Mouse (Mus musculus): Measurements from ENCODE around the gene Tuba1c. TPM values are rescaled to one million over a fixed set of nuclear protein-coding genes. Genes with fewer than 3 reads are reported as not detected.

The Tuba1c gene
- polyA plus RNA-seq, 1 experiment = 91.7 TPM

DNA sequence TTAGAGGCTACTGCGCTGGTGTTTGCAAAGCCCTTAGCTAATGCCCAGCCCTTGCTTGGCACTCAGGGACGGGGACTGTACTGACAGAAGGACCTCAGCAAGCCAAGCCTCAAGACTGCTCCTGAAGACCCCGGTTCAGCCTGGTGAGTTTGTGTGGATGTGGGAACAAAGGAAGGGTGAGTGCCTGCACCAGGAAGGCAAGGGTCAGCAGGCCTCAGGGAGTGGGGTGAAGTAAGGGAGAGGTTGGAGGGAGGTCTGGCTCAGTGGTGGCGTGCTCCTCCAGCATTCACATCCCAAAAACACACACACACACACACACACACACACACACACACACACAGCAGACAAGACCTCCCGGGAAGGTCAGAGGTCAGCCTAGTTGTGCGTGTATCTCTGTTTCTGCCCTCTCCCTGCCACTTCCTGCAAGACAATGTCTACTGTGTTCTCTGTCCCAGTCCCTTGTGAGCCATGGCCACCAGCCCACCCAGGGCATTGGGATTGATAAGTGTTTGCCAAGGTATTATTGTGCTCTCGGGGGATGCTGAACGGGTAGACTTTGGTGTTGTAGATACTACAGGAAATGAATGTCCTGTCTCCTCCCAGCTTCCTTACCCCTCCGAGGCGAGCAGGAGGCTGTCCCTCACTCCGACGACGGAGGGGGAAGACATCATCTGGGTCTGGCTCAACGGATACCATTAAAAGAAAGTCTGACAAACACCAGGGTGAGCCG, 48.7 kb downstream of the Tuba1c start:
- Histone ChIP-seq H3K4me1 (ENCODE audit: control insufficient read depth, insufficient read depth, low read length) (peaks cover 5% of the 10 kb centered on the region), H3K4me3 (replicated peaks; ENCODE audit: extremely low read depth, low read depth, low read length) (no peak overlapping the region)
- no peak for DNase-seq
- WGBS = 67% methylated on average over 15 of the region's 15 CpGs
- no peak for TF ChIP-seq POLR2A (IDR thresholded peaks at IDR 0.05; ENCODE audit: borderline replicate concordance, extremely low read depth, low read depth, low read length)
- no peak for TF ChIP-seq CTCF (IDR thresholded peaks at IDR 0.05; ENCODE audit: insufficient read depth, low read length)

DNA sequence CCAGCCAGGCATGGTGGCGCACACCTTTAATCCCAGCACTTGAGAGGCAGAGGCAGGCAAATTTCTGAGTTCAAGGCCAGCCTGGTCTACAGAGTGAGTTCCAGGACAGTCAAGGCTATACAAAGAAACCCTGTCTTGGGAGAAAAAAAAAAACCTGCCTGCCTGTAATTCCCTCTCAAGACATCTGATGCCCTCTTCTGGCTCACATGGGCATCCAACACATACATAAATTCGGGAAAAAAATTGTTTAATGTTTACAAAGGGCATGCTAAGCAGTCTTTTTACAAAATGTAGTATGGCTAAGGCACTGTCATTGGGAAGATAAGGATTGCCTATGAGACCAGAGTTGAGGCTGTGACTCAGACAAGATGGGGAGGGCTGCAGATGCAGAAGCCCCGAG, 50.1 kb downstream of the Tuba1c start:
- 71% methylated on average over 3 of the region's 3 CpGs for WGBS
- no peak for DNase-seq
- no peaks in the 10 kb centered on the region; the same call in 1 of the 2 replicates for H3K4me1 ChIP-seq (ENCODE audit: control insufficient read depth, insufficient read depth, low read length)
- no peak overlapping the region for H3K4me3 ChIP-seq (replicated peaks; ENCODE audit: extremely low read depth, low read depth, low read length)
- no peak for TF ChIP-seq CTCF (IDR thresholded peaks at IDR 0.05; ENCODE audit: insufficient read depth, low read length)
- no peak for TF ChIP-seq POLR2A (IDR thresholded peaks at IDR 0.05; ENCODE audit: borderline replicate concordance, extremely low read depth, low read depth, low read length)

DNA sequence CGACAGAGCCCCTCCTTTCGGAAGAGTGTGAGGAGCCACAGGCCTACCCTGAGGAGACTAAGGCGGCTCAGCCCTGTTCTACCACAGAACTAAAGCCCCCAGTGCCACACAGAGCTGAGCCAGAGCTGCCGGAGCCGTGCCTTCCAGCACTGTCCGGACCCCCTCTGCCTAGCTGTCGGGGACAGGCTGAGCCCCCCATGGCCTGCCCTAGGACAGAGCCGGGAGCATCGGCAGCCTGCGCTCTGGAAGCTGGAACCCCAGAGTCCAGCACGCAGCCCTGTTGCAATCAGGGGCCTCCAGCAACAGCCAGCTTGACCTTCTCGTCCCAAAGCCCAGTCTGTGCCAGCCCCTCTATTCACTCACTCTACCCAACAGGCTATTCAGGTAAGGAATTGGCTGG, 52.6 kb downstream of the Tuba1c start:
- H3K4me3 ChIP-seq (replicated peaks; ENCODE audit: extremely low read depth, low read depth, low read length) = no peak overlapping the region
- no peak for DNase-seq
- TF ChIP-seq CTCF (IDR thresholded peaks at IDR 0.05; ENCODE audit: insufficient read depth, low read length) = no peak
- TF ChIP-seq POLR2A (IDR thresholded peaks at IDR 0.05; ENCODE audit: borderline replicate concordance, extremely low read depth, low read depth, low read length) = no peak
- WGBS = 95% methylated on average over 12 of the region's 12 CpGs
- H3K4me1 ChIP-seq (ENCODE audit: control insufficient read depth, insufficient read depth, low read length) = no peaks in the 10 kb centered on the region

GRCm38 (mm10) chr15:99082840-99083239, 53.1 kb downstream of the Tuba1c start:
- TF ChIP-seq CTCF (IDR thresholded peaks at IDR 0.05; ENCODE audit: insufficient read depth, low read length) (no peak), POLR2A (IDR thresholded peaks at IDR 0.05; ENCODE audit: borderline replicate concordance, extremely low read depth, low read depth, low read length) (no peak)
- 91% methylated on average over 16 of the region's 16 CpGs for WGBS
- Histone ChIP-seq H3K4me1 (ENCODE audit: control insufficient read depth, insufficient read depth, low read length) (no peaks in the 10 kb centered on the region), H3K4me3 (replicated peaks; ENCODE audit: extremely low read depth, low read depth, low read length) (no peak overlapping the region)
- no peak for DNase-seq

DNA sequence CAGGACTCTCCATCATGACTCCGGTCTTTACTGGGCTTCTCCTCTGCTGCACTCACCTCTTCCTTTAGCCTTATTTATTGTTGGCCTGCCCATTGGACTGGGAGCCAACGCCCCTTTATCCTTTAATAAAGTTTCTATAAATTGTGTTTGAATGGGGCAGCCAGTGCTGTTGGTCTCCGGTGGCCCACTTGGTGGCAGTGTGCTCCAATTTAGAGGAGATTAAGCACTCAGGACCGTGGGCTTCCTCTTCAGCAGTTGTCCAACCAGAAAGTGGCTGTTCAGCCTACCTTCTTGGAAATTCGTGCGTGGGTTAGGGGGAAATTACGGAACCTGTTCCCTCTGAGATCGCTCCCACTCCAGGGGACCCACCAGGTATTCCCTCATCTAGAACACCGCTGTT, 53.6 kb downstream of the Tuba1c start:
- DNase-seq = peak; percentile 41
- H3K4me1 ChIP-seq (ENCODE audit: control insufficient read depth, insufficient read depth, low read length) = 0 out of 2 replicates have a peak, but pooled peaks cover 2% of the 10 kb centered on the region
- 63% methylated on average over 9 of the region's 9 CpGs for WGBS

DNA sequence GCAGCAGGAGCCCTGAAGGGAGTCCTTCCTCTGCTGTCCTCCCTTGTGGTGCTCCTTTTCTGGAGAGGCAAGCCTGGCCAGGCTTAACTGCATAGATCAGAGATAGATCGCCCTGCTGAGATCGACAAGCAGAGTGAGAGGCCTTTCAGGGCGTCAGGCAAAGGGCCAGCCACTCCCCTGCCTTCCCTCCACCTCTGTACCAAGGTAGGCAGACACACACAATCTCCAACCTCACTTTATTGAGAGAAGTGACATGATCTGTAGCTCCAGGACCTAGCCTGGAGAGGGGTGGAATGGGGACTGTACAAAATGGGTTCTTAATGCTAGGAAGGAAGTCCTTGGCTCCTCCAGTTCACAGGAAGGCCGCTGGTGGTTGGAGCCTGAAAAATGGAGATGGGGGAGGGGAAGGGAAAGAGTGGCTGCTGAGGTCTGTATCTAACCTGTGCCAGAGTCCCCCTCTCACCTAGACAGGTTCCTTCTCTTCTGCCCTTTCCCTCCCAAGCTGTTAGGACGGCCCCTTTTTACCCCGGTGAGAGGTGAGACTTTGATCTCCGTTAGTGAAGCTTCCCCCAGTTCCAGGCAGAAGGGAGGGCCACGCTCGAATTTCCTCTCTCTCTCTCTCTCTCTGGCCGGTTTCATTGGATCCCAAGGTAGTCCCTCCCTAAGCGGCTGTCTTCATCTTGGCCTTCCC, 54.3 kb downstream of the Tuba1c start:
- DNase-seq = no peak
- TF ChIP-seq POLR2A (IDR thresholded peaks at IDR 0.05; ENCODE audit: borderline replicate concordance, extremely low read depth, low read depth, low read length) = no peak
- no peak for TF ChIP-seq CTCF (IDR thresholded peaks at IDR 0.05; ENCODE audit: insufficient read depth, low read length)
- Histone ChIP-seq H3K4me3 (replicated peaks; ENCODE audit: extremely low read depth, low read depth, low read length) (no peak overlapping the region), H3K4me1 (ENCODE audit: control insufficient read depth, insufficient read depth, low read length) (0 out of 2 replicates have a peak, but pooled peaks cover 2% of the 10 kb centered on the region)
- 18% methylated on average over 11 of the region's 11 CpGs for WGBS

More for the DNA sequence above, 53.6 kb downstream of the Tuba1c start:
- TF ChIP-seq POLR2A (IDR thresholded peaks at IDR 0.05; ENCODE audit: borderline replicate concordance, extremely low read depth, low read depth, low read length) (no peak), CTCF (IDR thresholded peaks at IDR 0.05; ENCODE audit: insufficient read depth, low read length) (peak; percentile 76)
- no peak overlapping the region for H3K4me3 ChIP-seq (replicated peaks; ENCODE audit: extremely low read depth, low read depth, low read length)

DNA sequence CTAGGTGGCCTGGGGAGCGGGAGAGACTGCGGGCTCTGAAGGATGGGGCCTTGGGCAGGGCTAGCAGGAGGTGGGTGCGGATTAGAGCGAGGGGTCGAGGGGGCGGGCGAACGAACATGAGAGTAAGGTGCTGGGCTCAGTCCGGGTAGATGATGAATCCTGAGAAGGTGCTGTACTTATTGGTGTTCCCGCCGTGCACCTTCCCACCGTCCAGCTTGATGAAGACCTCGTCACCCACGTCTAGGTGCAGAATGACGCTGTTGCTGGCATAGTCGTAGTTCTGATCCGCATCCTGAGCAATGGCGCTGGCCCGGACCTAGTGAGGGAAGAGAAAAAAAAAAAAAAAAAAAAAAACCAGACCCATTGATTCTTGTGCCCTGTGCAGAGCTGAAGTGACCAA, 54.9 kb downstream of the Tuba1c start:
- H3K4me1 ChIP-seq (ENCODE audit: control insufficient read depth, insufficient read depth, low read length) = 0 out of 2 replicates have a peak, but pooled peaks cover 2% of the 10 kb centered on the region
- 39% methylated on average over 19 of the region's 19 CpGs for WGBS
- no peak for DNase-seq
- TF ChIP-seq POLR2A (IDR thresholded peaks at IDR 0.05; ENCODE audit: borderline replicate concordance, extremely low read depth, low read depth, low read length) (no peak), CTCF (IDR thresholded peaks at IDR 0.05; ENCODE audit: insufficient read depth, low read length) (no peak)
- no peak overlapping the region for H3K4me3 ChIP-seq (replicated peaks; ENCODE audit: extremely low read depth, low read depth, low read length)

DNA sequence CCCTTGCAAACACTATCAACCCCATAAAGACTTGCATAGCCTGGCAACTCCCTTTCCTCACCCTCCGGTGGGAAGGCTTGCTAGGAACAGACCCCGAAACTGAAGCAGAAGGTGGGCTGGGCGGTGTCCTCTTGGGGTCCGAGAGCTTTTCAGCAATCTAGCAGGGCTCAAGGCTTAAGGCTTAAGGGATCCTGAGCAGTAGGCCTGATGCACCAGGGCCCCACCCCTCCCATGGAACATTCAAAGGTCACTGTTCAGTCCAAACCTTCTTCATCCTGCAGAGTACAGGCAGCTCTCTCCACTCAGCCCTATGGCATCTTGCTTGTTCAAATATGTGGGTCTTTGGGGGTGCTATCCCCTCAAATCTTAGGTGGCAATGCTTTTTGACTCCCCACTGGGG, 56.3 kb downstream of the Tuba1c start:
- WGBS = 96% methylated on average over 4 of the region's 4 CpGs
- Histone ChIP-seq H3K4me3 (replicated peaks; ENCODE audit: extremely low read depth, low read depth, low read length) (no peak overlapping the region), H3K4me1 (ENCODE audit: control insufficient read depth, insufficient read depth, low read length) (0 out of 2 replicates have a peak, but pooled peaks cover 2% of the 10 kb centered on the region)
- no peak for DNase-seq
- TF ChIP-seq CTCF (IDR thresholded peaks at IDR 0.05; ENCODE audit: insufficient read depth, low read length) (no peak), POLR2A (IDR thresholded peaks at IDR 0.05; ENCODE audit: borderline replicate concordance, extremely low read depth, low read depth, low read length) (no peak)

- 0 out of 2 replicates have a peak, but pooled peaks cover 2% of the 10 kb centered on the region for H3K4me1 ChIP-seq (ENCODE audit: control insufficient read depth, insufficient read depth, low read length)
- no peak for TF ChIP-seq POLR2A (IDR thresholded peaks at IDR 0.05; ENCODE audit: borderline replicate concordance, extremely low read depth, low read depth, low read length)
- TF ChIP-seq CTCF (IDR thresholded peaks at IDR 0.05; ENCODE audit: insufficient read depth, low read length) = peak; percentile 20; the same call in 1 of the 2 replicates
- WGBS = 11% methylated on average over 60 of the region's 60 CpGs
- DNase-seq = peak; percentile 36
- H3K4me3 ChIP-seq (replicated peaks; ENCODE audit: extremely low read depth, low read depth, low read length) = no peak within 1 kb of the TSS
These were observed 57.8 kb downstream of the Tuba1c start, which contains the start of gene C1ql4 for GRCm38 (mm10) chr15:99087253-99088075. TSS of gene C1ql4 (minus strand) at chr15:99087817.

Other genes starting within 250 kb of the Tuba1c start
- not detected in 2 replicates for gene Wnt1, start 240.0 kb upstream of the Tuba1c start, polyA plus RNA-seq (2012; rRNA removed)
- 0.21 and 0.31 TPM in 2 replicates for gene Ddn, start 220.4 kb upstream of the Tuba1c start, polyA plus RNA-seq (2012; rRNA removed)
- 51.0 and 62.8 TPM in 2 replicates for gene Prkag1, start 198.4 kb upstream of the Tuba1c start, polyA plus RNA-seq (2012; rRNA removed)
- 24.7 and 36.0 TPM in 2 replicates for gene Kmt2d, start 158.7 kb upstream of the Tuba1c start, polyA plus RNA-seq (2012; rRNA removed)
- 5.4 and 5.6 TPM in 2 replicates for gene Rhebl1, start 135.4 kb upstream of the Tuba1c start, polyA plus RNA-seq (2012; rRNA removed)
- gene Dhh, start 131.4 kb upstream of the Tuba1c start, polyA plus RNA-seq (2012; rRNA removed) = 2.5 and 2.8 TPM in 2 replicates
- gene Lmbr1l, start 111.7 kb upstream of the Tuba1c start, polyA plus RNA-seq (2012; rRNA removed) = 56.0 and 72.1 TPM in 2 replicates
- 1,081 and 1,265 TPM in 2 replicates for gene Tuba1b, start 95.3 kb upstream of the Tuba1c start, polyA plus RNA-seq (2012; rRNA removed)
- gene Gm49450, start 76.3 kb upstream of the Tuba1c start, polyA plus RNA-seq (2012; rRNA removed) = 0.17 and 298 TPM in 2 replicates
- 617 and 959 TPM in 2 replicates for gene Tuba1a, start 76.2 kb upstream of the Tuba1c start, polyA plus RNA-seq (2012; rRNA removed)
- 0.71 and 1.0 TPM in 2 replicates for gene Prph, start 25.3 kb downstream of the Tuba1c start, polyA plus RNA-seq (2012; rRNA removed)
- gene Troap, start 44.7 kb downstream of the Tuba1c start, polyA plus RNA-seq (2012; rRNA removed) = 0.84 and 1.3 TPM in 2 replicates
- gene C1ql4, start 57.9 kb downstream of the Tuba1c start, polyA plus RNA-seq (2012; rRNA removed) = not detected in 2 replicates
- 0.23 and 0.53 TPM in 2 replicates for gene Dnajc22, start 63.3 kb downstream of the Tuba1c start, polyA plus RNA-seq (2012; rRNA removed)
- 7.1 and 10.6 TPM in 2 replicates for gene Spats2, start 96.0 kb downstream of the Tuba1c start, polyA plus RNA-seq (2012; rRNA removed)
- gene Kcnh3, start 195.0 kb downstream of the Tuba1c start, polyA plus RNA-seq (2012; rRNA removed) = 4.8 and 5.0 TPM in 2 replicates
- 59.2 and 65.6 TPM in 2 replicates for gene Mcrs1, start 222.1 kb downstream of the Tuba1c start, polyA plus RNA-seq (2012; rRNA removed)